Mouse (Mus musculus): ENCODE results near the gene Gm7579. TPM values are rescaled to one million over a fixed set of nuclear protein-coding genes. Genes with fewer than 3 reads are reported as not detected.

The Gm7579 gene
- not detected for polyA plus RNA-seq (2017; shearing (Covaris generic))

GRCm38 (mm10) chr7:142211559-142211958, at the start of gene Gm7579:
Gene Gm7579 (plus strand): TSS chr7:142211859.

DNA sequence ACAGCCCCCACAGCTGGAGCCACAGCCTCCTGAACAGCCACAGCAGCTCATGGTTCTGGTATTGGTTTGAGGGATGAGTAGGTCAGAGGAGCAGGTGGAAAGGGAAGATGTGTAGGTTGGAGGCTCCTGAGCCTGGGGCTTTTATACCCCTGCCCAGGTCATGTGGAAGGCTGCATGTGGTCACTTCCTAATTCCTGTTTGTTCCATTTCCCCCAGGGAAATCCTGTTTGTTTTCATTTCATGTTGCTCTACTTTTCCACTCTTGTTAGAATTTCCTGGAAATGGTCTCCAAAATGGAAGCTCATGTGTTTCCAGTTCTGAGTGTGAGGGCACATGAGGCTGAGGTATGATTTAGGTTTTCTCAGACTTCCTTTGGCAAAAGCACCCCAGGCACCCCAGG, 46.0 kb upstream of the Gm7579 start, which contains the start of gene Gm4553:
Gm4553 (minus strand) TSS at position 101 of the 400 bp plus-strand sequence.

DNA sequence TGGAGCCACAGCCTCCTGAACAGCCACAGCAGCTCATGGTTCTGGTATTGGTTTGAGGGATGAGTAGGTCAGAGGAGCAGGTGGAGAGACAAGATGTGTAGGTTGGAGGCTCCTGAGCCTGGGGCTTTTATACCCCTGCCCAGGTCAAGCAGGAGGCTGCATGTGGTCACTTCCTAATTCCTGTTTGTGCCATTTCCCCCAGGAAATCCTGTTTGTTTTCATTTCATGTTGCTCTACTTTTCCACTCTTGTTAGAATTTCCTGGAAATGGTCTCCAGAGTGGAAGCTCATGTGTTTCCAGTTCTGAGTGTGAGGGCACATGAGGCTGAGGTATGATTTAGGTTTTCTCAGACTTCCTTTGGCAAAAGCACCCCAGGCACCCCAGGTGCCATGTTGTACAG, 35.8 kb upstream of the Gm7579 start, which contains the start of gene Krtap5-2:
Krtap5-2 (minus strand) TSS at position 101 of the 400 bp plus-strand sequence.

DNA sequence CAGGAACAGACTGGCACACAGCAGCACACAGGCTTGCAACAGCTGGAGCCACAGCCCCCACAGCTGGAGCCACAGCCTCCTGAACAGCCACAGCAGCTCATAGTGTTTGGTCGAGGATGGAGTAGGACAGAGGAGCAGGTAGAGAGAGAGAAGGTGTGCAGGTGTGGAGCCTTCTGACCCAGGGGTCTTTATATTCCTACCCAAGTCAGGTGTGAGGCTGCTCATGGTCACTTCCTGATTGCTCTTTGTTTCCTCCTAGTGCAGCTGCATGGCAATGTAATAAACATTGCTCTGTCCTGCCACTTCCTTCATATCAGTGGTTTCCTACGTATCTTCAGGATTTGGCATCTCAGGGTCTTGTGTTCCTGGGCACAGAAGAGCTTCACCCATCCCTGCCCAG, 21.4 kb upstream of the Gm7579 start, which contains the start of gene Gm10153:
Gm10153 (minus strand) TSS at position 101 of the 400 bp plus-strand sequence.

GRCm38 (mm10) chr7:142201064-142201463, 10.6 kb upstream of the Gm7579 start, which contains the start of gene Krtap5-3:
Gene Krtap5-3 (plus strand): TSS chr7:142201364.

GRCm38 (mm10) chr7:142229871-142230270, 18.2 kb downstream of the Gm7579 start, which contains the start of gene Krtap5-5:
Gene Krtap5-5 (minus strand): TSS chr7:142229971.

GRCm38 (mm10) chr7:142240978-142241377, 29.3 kb downstream of the Gm7579 start, which contains the start of gene Gm40460:
Gene Gm40460 (minus strand): TSS chr7:142241078.

GRCm38 (mm10) chr7:142258254-142258653, 46.6 kb downstream of the Gm7579 start, which contains the start of gene Gm2431:
Gene Gm2431 (minus strand): TSS chr7:142258354.

Other genes starting within 250 kb of the Gm7579 start
- gene Mob2, start 150.8 kb upstream of the Gm7579 start, polyA plus RNA-seq (2017; shearing (Covaris generic)) = 10 to 100 TPM; 67.3 to 91.7 TPM
- gene Dusp8, start 116.0 kb upstream of the Gm7579 start, polyA plus RNA-seq (2017; shearing (Covaris generic)) = under 1 TPM in 1 of 2 experiments, not detected in 1; 0.13 TPM
- not detected for gene Gm45618, start 91.1 kb upstream of the Gm7579 start, polyA plus RNA-seq (2017; shearing (Covaris generic))
- gene Gm39115, start 75.8 kb upstream of the Gm7579 start, polyA plus RNA-seq (2017; shearing (Covaris generic)) = not detected
- not detected for gene Gm45337, start 67.3 kb upstream of the Gm7579 start, polyA plus RNA-seq (2017; shearing (Covaris generic))
- gene Gm29735, start 54.7 kb upstream of the Gm7579 start, polyA plus RNA-seq (2017; shearing (Covaris generic)) = not detected
- gene Gm4553, start 46.1 kb upstream of the Gm7579 start, polyA plus RNA-seq (2017; shearing (Covaris generic)) = under 1 TPM in 1 of 2 experiments, not detected in 1; 0.75 TPM
- gene Krtap5-2, start 35.9 kb upstream of the Gm7579 start, polyA plus RNA-seq (2017; shearing (Covaris generic)) = under 1 TPM in 1 of 2 experiments, not detected in 1; 0.20 TPM
- not detected for gene Gm10153, start 21.5 kb upstream of the Gm7579 start, polyA plus RNA-seq (2017; shearing (Covaris generic))
- gene Krtap5-3, start 10.5 kb upstream of the Gm7579 start, polyA plus RNA-seq (2017; shearing (Covaris generic)) = not detected
- gene Krtap5-5, start 18.1 kb downstream of the Gm7579 start, polyA plus RNA-seq (2017; shearing (Covaris generic)) = not detected
- not detected for gene Gm40460, start 29.2 kb downstream of the Gm7579 start, polyA plus RNA-seq (2017; shearing (Covaris generic))
- not detected for gene Gm2431, start 46.5 kb downstream of the Gm7579 start, polyA plus RNA-seq (2017; shearing (Covaris generic))
- gene Gm4559, start 62.5 kb downstream of the Gm7579 start, polyA plus RNA-seq (2017; shearing (Covaris generic)) = not detected
- gene Krtap5-1, start 85.3 kb downstream of the Gm7579 start, polyA plus RNA-seq (2017; shearing (Covaris generic)) = not detected
- not detected for gene Krtap5-4, start 91.7 kb downstream of the Gm7579 start, polyA plus RNA-seq (2017; shearing (Covaris generic))
- 10 to 100 TPM in 1 of 2 experiments, 1 to 10 TPM in 1; 6.1 to 10.4 TPM for gene Ifitm10, start 161.9 kb downstream of the Gm7579 start, polyA plus RNA-seq (2017; shearing (Covaris generic))
- gene Gm49369, start 170.8 kb downstream of the Gm7579 start, polyA plus RNA-seq (2017; shearing (Covaris generic)) = under 1 TPM; 0.74 to 0.75 TPM
- gene Ctsd, start 176.2 kb downstream of the Gm7579 start, polyA plus RNA-seq (2017; shearing (Covaris generic)) = 100 to 1,000 TPM; 374 to 473 TPM
- under 1 TPM in 1 of 2 experiments, not detected in 1; 0.68 TPM for gene Syt8, start 223.0 kb downstream of the Gm7579 start, polyA plus RNA-seq (2017; shearing (Covaris generic))
- under 1 TPM in 1 of 2 experiments, not detected in 1; 0.51 TPM for gene Tnni2, start 229.9 kb downstream of the Gm7579 start, polyA plus RNA-seq (2017; shearing (Covaris generic))
- 1,000 to 10,000 TPM; 1,045 to 1,500 TPM for gene Lsp1, start 248.9 kb downstream of the Gm7579 start, polyA plus RNA-seq (2017; shearing (Covaris generic))

Data from activated CD4-positive, CD25-positive, alpha-beta regulatory T cell (primary cell).